Mouse (Mus musculus): ENCODE data around the gene Cul9.

- no peak for TF ChIP-seq CTCF (IDR thresholded peaks at IDR 0.05; ENCODE audit: borderline replicate concordance, extremely low read depth, insufficient read depth, insufficient read length)
- TF ChIP-seq POLR2A (IDR thresholded peaks at IDR 0.05; ENCODE audit: borderline replicate concordance, extremely low read depth, insufficient read depth, insufficient read length, poor library complexity, severe bottlenecking), result no peak
Observed at GRCm38 (mm10) chr17:46549642-46550041, 3.5 kb upstream of the Cul9 start.

All from brain, embryonic 14.5 days (tissue).